In the genomic region with DNA sequence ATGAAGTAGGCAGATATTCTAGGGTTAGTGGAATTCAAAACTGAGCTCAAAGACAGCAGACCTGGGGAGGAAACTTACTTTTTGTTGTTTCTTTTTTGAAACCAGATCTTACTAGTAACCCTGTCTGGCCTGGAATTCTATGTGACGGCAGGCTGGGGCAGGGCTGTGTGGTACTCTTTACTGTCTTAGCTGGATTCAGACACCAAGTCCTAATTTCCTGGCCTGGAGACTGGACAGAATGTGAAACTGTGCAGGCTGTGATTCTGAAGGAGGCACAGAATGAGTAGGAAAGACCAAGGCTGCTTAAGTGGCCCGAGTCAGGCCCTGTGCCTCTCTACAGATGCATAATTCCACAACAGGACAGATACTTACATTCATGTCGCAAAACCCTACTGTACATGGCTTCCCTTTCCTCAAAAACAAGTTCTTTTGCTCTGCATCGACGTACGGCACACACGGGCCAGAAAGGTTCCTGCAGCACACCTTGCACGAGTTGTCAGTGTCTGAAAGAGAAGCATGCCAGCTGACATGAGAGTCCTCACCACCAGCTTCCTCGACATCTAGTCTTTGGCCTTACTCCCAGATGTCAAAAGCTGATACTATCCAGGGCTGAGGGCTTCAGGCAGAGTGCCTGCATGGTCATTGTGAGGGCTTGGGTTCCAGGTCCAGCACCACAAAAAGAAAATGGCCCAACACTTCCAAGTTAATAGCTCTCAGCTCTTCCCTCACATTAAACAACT, we compare ENCODE assay signal across 13 mouse cellular contexts.
"Had no signal": no experiment of that assay in that cellular context is flagged by ENCODE, and none has a peak within 500 bp of the region (broad histone marks: within the 10 kb centered on the region; RNA-seq: fewer than 3 reads in every experiment).

No protein-coding gene starts in this region.

- H3K4me2 ChIP-seq: limb, embryonic 12.5 days; neural tube, embryonic 13.5 days had no signal

- H3K9me3 ChIP-seq: limb, embryonic 12.5 days; neural tube, embryonic 13.5 days had no signal

- H3K27ac ChIP-seq: layer of hippocampus, adult 2 months; limb, embryonic 12.5 days; liver, embryonic 14.5 days; neural tube, embryonic 13.5 days had no signal

- H3K9ac ChIP-seq: limb, embryonic 12.5 days; liver, embryonic 14.5 days; neural tube, embryonic 13.5 days had no signal

- H3K4me3 ChIP-seq: layer of hippocampus, adult 2 months; limb, embryonic 12.5 days; neural tube, embryonic 13.5 days had no signal

- H3K27me3 ChIP-seq: limb, embryonic 12.5 days; neural tube, embryonic 13.5 days had no signal

- H3K4me1 ChIP-seq: limb, embryonic 12.5 days; neural tube, embryonic 13.5 days had no signal

- DNase-seq: kidney, postnatal 10 days; kidney, postnatal 4 days; lung, adult 18-20 months; midbrain, embryonic 14.5 days; retina, postnatal 1 day; right cerebral cortex, postnatal 4 days; spleen, adult 18-20 months; thymus, adult 18-20 months; thymus, postnatal 14 days had no signal
